Mouse (Mus musculus) liver, embryonic 14.5 days (tissue): ENCODE results near the gene Prkn. TPM values are rescaled to one million over a fixed set of nuclear protein-coding genes. Genes with fewer than 3 reads are reported as not detected.

Source experiments
- ATAC-seq: fragments of 200-750 bp; cut with Nextera tagmentation; 2 replicates; pipeline ENCODE4 v1.8.0; 2017; ENCODE audit warnings: moderate number of reproducible peaks, mild to moderate bottlenecking, moderate library complexity; ENCODE audit not compliant: insufficient read depth
- DNase-seq, 3 experiments: peaks; one replicate each; pipeline ENCODE4 v3.0.0-alpha.2; 2012 to 2013; ENCODE audit warnings: low read depth in 3 of 3, low spot score in 3 of 3
- H3K27ac ChIP-seq: fragments of 300-500 bp; sonication (generic); 2 replicates; pipeline ENCODE4 v1.5.1; 2014; ENCODE audit warnings: moderate library complexity, mild to moderate bottlenecking, control low read depth, inconsistent platforms
- H3K27me3 ChIP-seq: fragments of 300-500 bp; sonication (generic); 2 replicates; pipeline ENCODE4 v1.6.1; 2014; ENCODE audit warnings: mild to moderate bottlenecking, low read length, moderate library complexity; ENCODE audit not compliant: control insufficient read depth, insufficient read depth
- H3K36me3 ChIP-seq: fragments of 300-500 bp; sonication (generic); replicated peaks from 2 replicates; pipeline ENCODE4 v1.6.1; 2014; ENCODE audit warnings: low read depth; ENCODE audit not compliant: control insufficient read depth, insufficient read depth
- H3K4me1 ChIP-seq, 2 experiments: fragments of 200-500 bp in 1 of 2; fragments of 300-500 bp in 1 of 2; sonication (generic) in 1 of 2; replicated peaks; 2 replicates each; pipeline ENCODE4 v1.6.1; 2012 to 2014; ENCODE audit warnings: antibody characterized with exemption in 1 of 2, inconsistent platforms in 1 of 2, low read length in 1 of 2; ENCODE audit not compliant: control insufficient read depth in 2 of 2, insufficient read depth in 2 of 2
- H3K4me2 ChIP-seq: fragments of 300-500 bp; sonication (generic); 2 replicates; pipeline ENCODE4 v1.6.1; 2014; ENCODE audit warnings: low read depth, mild to moderate bottlenecking, control low read depth, moderate library complexity
- H3K4me3 ChIP-seq, 2 experiments: fragments of 200-500 bp in 1 of 2; fragments of 300-500 bp in 1 of 2; sonication (generic) in 1 of 2; 2 replicates each; pipeline ENCODE4 v1.5.1; 2012 to 2014; ENCODE audit warnings: low read depth in 2 of 2, low read length in 2 of 2, mild to moderate bottlenecking in 2 of 2, control low read depth in 1 of 2, inconsistent platforms in 1 of 2, moderate library complexity in 1 of 2; ENCODE audit not compliant: insufficient read depth in 1 of 2
- H3K9ac ChIP-seq: fragments of 300-500 bp; sonication (generic); replicated peaks from 2 replicates; pipeline ENCODE4 v1.6.1; 2014; ENCODE audit warnings: mild to moderate bottlenecking, control low read depth, moderate library complexity
- H3K9me3 ChIP-seq: fragments of 300-500 bp; sonication (generic); 2 replicates; pipeline ENCODE4 v1.6.1; 2016; ENCODE audit warnings: low read length, mixed read lengths; ENCODE audit not compliant: control insufficient read depth
- CTCF ChIP-seq: IDR thresholded peaks from 2 replicates; pipeline ENCODE4 v1.5.1; 2016; ENCODE audit warnings: antibody characterized with exemption, low read depth, control low read depth
- EP300 ChIP-seq: IDR thresholded peaks from 2 replicates; pipeline ENCODE4 v1.6.1; 2016; ENCODE audit warnings: antibody characterized with exemption, low read depth
- WGBS: fragments of 180-500 bp; shearing (Covaris S2); extraction: QIAGEN DNeasy Blood & Tissue Kit; methylation state at CpG from one replicate; pipeline ENCODE4 v1.1.7; 2014; ENCODE audit not compliant: insufficient replicate concordance; 5-methylcytosine and 5-hydroxymethylcytosine counted together
- polyA plus RNA-seq, 2 experiments: library from polyadenylated mRNA; depleted of rRNA in 1 of 2; stranded (reverse) in 1 of 2; unstranded in 1 of 2; fragments of >200 nt; fragmentation: Nextera tagmentation in 1 of 2; extraction: Ambion mirVana in 1 of 2; gene quantifications; 2 replicates each; pipeline versions ENCODE4 v1.2.1 to v1.2.3; 2012 to 2014

Prkn gene
- polyA plus RNA-seq, 2 experiments, result 0.17 to 0.61 TPM

- ATAC-seq (no peak), DNase-seq (no peak)
- TF ChIP-seq EP300, result no peak
- no peak for TF ChIP-seq CTCF
- no peak overlapping the region for H3K4me2 ChIP-seq
- no peak overlapping the region for H3K4me3 ChIP-seq
- no peak overlapping the region for H3K27ac ChIP-seq
- no peaks in the 10 kb centered on the region for H3K36me3 ChIP-seq
- H3K4me1 ChIP-seq, result no peaks in the 10 kb centered on the region
- no peaks in the 10 kb centered on the region for H3K9me3 ChIP-seq
- no peaks in the 10 kb centered on the region for H3K27me3 ChIP-seq
- 61% methylated on average over 7 of the region's 7 CpGs for WGBS
- H3K9ac ChIP-seq, result no peak overlapping the region
These were observed 698.6 kb downstream of the Prkn start for GRCm38 (mm10) chr17:11538826-11539225.

- H3K4me3 ChIP-seq, result no peak overlapping the region
- H3K9me3 ChIP-seq, result no peaks in the 10 kb centered on the region
- H3K4me1 ChIP-seq, result no peaks in the 10 kb centered on the region
- DNase-seq (no peak), ATAC-seq (no peak)
- 56% methylated on average over 4 of the region's 4 CpGs for WGBS
- TF ChIP-seq EP300, result no peak
- no peak for TF ChIP-seq CTCF
- H3K27ac ChIP-seq, result no peak overlapping the region
- H3K27me3 ChIP-seq, result no peaks in the 10 kb centered on the region
- H3K9ac ChIP-seq, result no peak overlapping the region
- H3K4me2 ChIP-seq, result no peak overlapping the region
- no peaks in the 10 kb centered on the region for H3K36me3 ChIP-seq
These were observed 701.9 kb downstream of the Prkn start for GRCm38 (mm10) chr17:11541928-11542623.

DNA sequence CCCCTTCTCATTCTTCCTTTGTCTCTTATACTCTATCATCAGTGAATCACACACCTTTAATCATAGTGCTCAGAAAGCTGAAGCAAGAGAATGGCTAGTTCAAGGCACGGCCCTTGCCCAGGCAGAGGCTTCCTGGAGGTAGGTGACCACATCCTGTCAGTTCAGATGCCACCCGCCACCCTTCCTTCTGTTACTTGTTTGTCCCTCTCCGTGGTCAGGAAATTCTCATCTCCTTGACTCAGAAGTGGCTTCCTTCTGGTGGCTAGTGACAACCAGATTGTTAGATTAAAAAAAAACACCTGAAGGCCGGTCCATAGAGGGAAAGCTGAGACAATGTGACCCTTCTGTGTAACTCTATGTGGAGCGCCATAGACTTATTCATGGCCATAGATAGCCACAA is 710.4 kb downstream of the Prkn start:
- no peak overlapping the region for H3K4me3 ChIP-seq
- H3K9me3 ChIP-seq, result no peaks in the 10 kb centered on the region
- ATAC-seq, result no peak
- TF ChIP-seq CTCF (no peak), EP300 (no peak)
- no peaks in the 10 kb centered on the region for H3K36me3 ChIP-seq
- H3K4me1 ChIP-seq, result no peaks in the 10 kb centered on the region
- no peaks in the 10 kb centered on the region for H3K27me3 ChIP-seq
- H3K9ac ChIP-seq, result no peak overlapping the region
- H3K27ac ChIP-seq, result no peak overlapping the region
- no peak for DNase-seq
- WGBS, result 18% methylated on average over 5 of the region's 5 CpGs
- H3K4me2 ChIP-seq, result no peak overlapping the region

- Histone ChIP-seq H3K4me2 (no peak overlapping the region), H3K27ac (no peak overlapping the region), H3K4me3 (no peak overlapping the region), H3K27me3 (no peaks in the 10 kb centered on the region), H3K36me3 (no peaks in the 10 kb centered on the region), H3K9ac (no peak overlapping the region), H3K4me1 (no peaks in the 10 kb centered on the region), H3K9me3 (no peaks in the 10 kb centered on the region)
- WGBS, result 68% methylated on average over 6 of the region's 6 CpGs
- TF ChIP-seq EP300 (no peak), CTCF (no peak)
- ATAC-seq, result no peak
- no peak for DNase-seq
These were observed 725.5 kb downstream of the Prkn start for GRCm38 (mm10) chr17:11565681-11566080.

DNA sequence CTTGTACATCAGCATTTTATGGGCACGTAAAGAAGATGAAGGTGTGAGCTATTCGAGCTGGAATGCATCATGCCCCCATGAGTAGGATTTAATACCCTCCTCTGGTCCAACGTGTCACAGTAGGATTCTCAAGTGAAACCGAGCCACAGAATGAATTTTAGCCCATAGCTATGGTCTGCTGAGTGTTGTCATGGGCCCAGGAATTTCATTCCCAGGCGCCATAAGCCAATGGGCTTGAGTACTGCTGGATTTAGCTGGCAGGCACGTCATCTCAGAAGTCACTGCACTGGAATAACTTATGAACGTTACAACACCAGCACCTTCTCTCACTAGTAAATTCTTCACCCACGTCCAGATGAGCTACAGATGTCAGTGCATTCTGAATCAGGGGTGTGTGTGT is 730.2 kb downstream of the Prkn start:
- 51% methylated on average over 8 of the region's 8 CpGs for WGBS
- H3K4me3 ChIP-seq, result no peak overlapping the region

More for the DNA sequence above, 730.2 kb downstream of the Prkn start:
- Histone ChIP-seq H3K9ac (no peak overlapping the region), H3K27me3 (no peaks in the 10 kb centered on the region), H3K9me3 (no peaks in the 10 kb centered on the region), H3K36me3 (no peaks in the 10 kb centered on the region), H3K4me1 (no peaks in the 10 kb centered on the region), H3K27ac (no peak overlapping the region), H3K4me2 (no peak overlapping the region)
- DNase-seq (no peak), ATAC-seq (no peak)
- TF ChIP-seq CTCF (no peak), EP300 (no peak)
